Mouse (Mus musculus) liver, embryonic 13.5 days (tissue): ENCODE data around the gene Cic. TPM values are rescaled to one million over a fixed set of nuclear protein-coding genes. Genes with fewer than 3 reads are reported as not detected.

ENCODE experiments used
- ATAC-seq: fragments of 200-750 bp; cut with Nextera tagmentation; 2 replicates; pipeline ENCODE4 v1.8.0; 2017; ENCODE audit warnings: low read depth, mild to moderate bottlenecking, moderate number of reproducible peaks, moderate library complexity
- DNase-seq: peaks from one replicate; pipeline ENCODE4 v3.0.0; 2022
- H3K27ac ChIP-seq: fragments of 300-500 bp; sonication (generic); 2 replicates; pipeline ENCODE4 v1.5.1; 2015; ENCODE audit warnings: moderate library complexity, mild to moderate bottlenecking, inconsistent platforms
- H3K27me3 ChIP-seq: fragments of 300-500 bp; sonication (generic); 2 replicates; pipeline ENCODE4 v1.6.1; 2015; ENCODE audit warnings: mild to moderate bottlenecking, inconsistent platforms
- H3K36me3 ChIP-seq: fragments of 300-500 bp; sonication (generic); 2 replicates; pipeline ENCODE4 v1.6.1; 2015; ENCODE audit warnings: mild to moderate bottlenecking, inconsistent platforms
- H3K4me1 ChIP-seq: fragments of 300-500 bp; sonication (generic); replicated peaks from 2 replicates; pipeline ENCODE4 v1.6.1; 2015; ENCODE audit warnings: inconsistent platforms
- H3K4me2 ChIP-seq: fragments of 300-500 bp; sonication (generic); 2 replicates; pipeline ENCODE4 v1.6.1; 2015; ENCODE audit warnings: inconsistent platforms, mild to moderate bottlenecking, moderate library complexity
- H3K4me3 ChIP-seq: fragments of 300-500 bp; sonication (generic); replicated peaks from 2 replicates; pipeline ENCODE4 v1.5.1; 2015; ENCODE audit warnings: mild to moderate bottlenecking, inconsistent platforms
- H3K9ac ChIP-seq: fragments of 300-500 bp; sonication (generic); 2 replicates; pipeline ENCODE4 v1.6.1; 2015; ENCODE audit warnings: mild to moderate bottlenecking, inconsistent platforms
- H3K9me3 ChIP-seq: fragments of 300-500 bp; sonication (generic); replicated peaks from 2 replicates; pipeline ENCODE4 v1.6.1; 2016; ENCODE audit warnings: inconsistent platforms
- WGBS: fragments of 180-500 bp; shearing (Covaris S2); methylation state at CpG from one replicate; pipeline ENCODE4 v1.1.7; 2015; ENCODE audit not compliant: insufficient replicate concordance; 5-methylcytosine and 5-hydroxymethylcytosine counted together
- polyA plus RNA-seq: library from polyadenylated mRNA; unstranded; fragments of >200 nt; fragmentation: Nextera tagmentation; extraction: Ambion mirVana; gene quantifications from 2 replicates; pipeline ENCODE4 v1.2.1, GENCODE M21; 2015

The Cic gene
- polyA plus RNA-seq, 1 experiment from 2014 or later, result 10.4 TPM

DNA sequence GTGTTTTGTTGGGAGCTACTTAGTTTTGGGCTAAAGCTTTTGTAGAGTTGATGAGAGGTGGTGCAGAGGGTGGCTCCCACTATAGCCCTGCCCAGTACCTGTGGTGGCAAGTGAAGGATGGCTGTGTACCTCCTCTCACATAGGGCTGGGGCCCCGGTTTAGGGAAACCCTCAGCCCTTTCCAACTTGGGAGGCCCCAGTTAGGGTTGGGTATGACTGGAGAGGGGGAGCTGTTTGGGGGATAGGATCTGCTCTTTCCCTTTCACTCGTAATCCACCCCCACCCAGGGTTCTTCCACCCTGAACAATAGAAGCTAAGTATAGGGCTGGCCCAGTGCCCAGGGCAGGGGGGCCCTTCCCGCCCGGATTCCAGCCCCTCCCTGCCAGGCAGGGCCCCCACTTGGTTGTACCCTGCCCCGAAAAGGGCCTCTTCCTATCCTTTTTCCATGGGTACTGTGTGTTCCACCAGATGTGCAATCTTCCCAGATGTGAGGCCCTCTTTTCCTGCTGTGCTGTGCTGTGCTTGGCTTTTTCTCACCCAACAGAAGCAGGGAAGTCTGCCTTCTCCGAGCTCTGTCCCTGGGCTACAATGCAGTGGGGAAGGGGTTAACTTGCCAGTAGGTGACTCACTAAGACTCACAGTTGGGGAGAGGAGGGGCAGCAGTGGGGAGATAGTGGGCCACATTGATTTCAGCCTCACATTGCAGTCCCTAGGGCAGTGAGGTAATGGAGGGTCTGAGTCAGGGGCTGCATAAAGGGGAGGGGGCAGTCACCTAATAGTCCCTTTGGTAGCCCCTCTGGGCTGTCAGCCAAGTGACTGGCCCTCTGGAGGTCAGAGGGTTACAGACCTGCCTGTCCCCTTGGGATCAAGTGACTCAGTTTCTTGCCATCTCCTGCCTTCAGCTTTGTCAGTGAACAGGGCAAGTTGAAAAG, 12.6 kb downstream of the Cic start:
- ATAC-seq (no peak), DNase-seq (no peak)
- Histone ChIP-seq H3K9me3 (no peaks in the 10 kb centered on the region), H3K4me3 (peak overlapping the region; percentile 87), H3K4me2 (peak overlapping the region; percentile 99), H3K4me1 (peaks cover 89% of the 10 kb centered on the region), H3K9ac (peak overlapping the region; percentile 83), H3K27me3 (no peaks in the 10 kb centered on the region), H3K27ac (peak overlapping the region; percentile 96), H3K36me3 (peaks cover 9% of the 10 kb centered on the region)
- under 1% methylated on average over 6 of the region's 6 CpGs for WGBS

DNA sequence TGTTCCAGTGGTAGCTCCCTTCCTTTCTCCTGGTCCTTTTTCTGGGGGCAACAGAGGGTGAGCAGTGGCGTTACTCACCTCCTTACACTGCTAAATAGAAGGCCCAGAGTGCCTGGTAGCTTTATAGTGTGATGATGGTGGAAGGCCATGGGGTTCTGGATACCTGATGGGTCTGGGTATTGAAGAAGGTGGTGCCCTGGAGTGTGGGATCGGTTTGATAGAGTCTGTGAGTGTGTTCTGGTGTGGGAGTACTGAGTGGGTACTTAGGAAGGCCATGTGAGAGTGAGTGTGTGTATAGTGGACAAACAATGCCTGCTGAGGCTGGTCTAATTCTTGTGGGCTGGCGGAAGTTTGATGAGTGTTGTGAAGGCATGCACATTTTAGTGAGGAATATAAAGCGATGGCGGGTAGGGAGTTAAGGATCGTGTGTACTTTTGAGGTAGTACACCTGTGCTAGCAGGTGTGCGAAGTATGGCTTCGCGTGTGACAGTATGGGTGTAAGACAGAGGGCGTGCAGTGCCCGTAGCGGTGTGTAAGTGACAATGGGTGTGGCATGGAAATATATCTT, 13.7 kb downstream of the Cic start:
- Histone ChIP-seq H3K27ac (peak overlapping the region; percentile 96), H3K9ac (peak overlapping the region; percentile 83), H3K4me2 (peak overlapping the region; percentile 99), H3K27me3 (no peaks in the 10 kb centered on the region), H3K4me3 (peak overlapping the region; percentile 87), H3K9me3 (no peaks in the 10 kb centered on the region), H3K4me1 (peaks cover 80% of the 10 kb centered on the region), H3K36me3 (peaks cover 18% of the 10 kb centered on the region)
- 22% methylated on average over 12 of the region's 12 CpGs for WGBS
- DNase-seq, result no peak
- ATAC-seq, result peak; percentile 52

DNA sequence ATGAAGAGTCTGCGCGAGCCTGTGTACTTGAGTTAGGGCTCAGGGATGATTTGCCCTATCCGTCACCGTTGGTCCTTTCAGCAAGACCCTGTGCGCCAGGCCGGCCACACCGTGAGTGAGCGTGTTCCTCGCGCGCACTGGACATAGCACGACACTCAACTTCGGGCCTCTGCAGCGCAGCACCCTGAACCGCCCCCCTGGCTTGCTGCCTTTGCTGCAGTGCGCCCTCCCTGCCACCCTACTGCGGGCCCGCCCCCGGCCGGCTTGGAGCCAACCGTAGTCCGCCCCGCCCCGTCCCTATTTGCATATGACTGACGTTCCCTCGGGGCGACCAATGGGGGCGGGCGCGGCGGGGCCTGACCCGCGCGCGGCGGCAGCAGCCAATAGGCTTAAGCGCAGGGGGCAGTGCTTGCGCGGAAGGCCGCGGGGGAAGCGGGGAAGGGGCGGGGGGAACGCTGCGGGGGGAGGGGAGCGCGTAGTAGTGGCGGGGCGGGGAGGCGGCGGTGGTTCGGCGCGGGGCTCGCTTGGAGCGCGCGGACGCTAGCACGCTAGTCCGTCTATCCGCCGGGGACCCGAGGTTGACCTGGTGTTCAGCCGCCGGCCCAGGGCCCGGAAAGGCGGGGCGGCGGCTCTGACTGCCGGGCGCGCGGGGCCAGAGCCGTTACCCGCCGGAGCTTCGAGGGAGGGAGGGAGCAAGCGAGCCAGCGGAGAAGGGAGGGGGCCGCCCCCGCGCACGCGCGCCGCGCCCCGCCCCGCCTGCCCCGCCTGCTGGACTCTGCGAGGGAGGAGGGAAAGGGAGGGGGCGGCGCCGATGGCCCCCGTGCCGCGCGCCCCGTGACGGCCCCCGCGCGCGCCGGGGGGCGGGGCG, 14.5 kb downstream of the Cic start:
- WGBS, result under 1% methylated on average over 86 of the region's 108 CpGs
- Histone ChIP-seq H3K4me1 (peaks cover 72% of the 10 kb centered on the region), H3K9ac (peak overlapping the region; percentile 89), H3K4me3 (peak overlapping the region; percentile 87), H3K27me3 (no peaks in the 10 kb centered on the region), H3K9me3 (no peaks in the 10 kb centered on the region), H3K4me2 (peak overlapping the region; percentile 99), H3K36me3 (peaks cover 25% of the 10 kb centered on the region), H3K27ac (peak overlapping the region; percentile 96)
- ATAC-seq (peak; percentile 84), DNase-seq (peak; percentile 97)

DNA sequence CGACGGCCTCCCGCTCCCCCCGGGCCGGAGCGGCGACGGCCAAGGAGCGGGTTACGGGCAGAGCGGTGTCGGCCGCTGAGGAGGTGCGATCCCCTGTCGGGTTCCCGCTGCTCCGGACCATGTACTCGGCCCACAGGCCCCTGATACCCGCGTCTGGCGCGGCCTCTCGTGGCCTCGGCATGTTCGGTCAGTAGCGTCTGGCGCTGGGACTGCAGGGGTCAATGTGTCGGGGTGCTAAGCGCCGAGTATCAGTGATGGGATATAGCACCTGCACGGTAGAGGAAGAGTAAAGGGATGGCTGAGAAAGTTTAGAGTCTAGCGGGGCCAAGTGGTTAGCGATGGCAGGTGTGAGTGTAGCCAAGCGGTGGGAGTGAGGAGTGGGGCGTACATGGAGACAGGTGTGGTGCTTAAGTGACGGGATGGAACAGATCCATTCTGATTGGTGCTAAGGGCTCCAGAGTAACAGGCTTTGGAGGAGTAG, 15.3 kb downstream of the Cic start:
- H3K4me3 ChIP-seq, result peak overlapping the region; percentile 87
- peak; percentile 55 for DNase-seq
- no peak for ATAC-seq
- peaks cover 64% of the 10 kb centered on the region for H3K4me1 ChIP-seq
- WGBS, result 1% methylated on average over 33 of the region's 36 CpGs
- H3K27ac ChIP-seq, result peak overlapping the region; percentile 94
- H3K36me3 ChIP-seq, result peaks cover 33% of the 10 kb centered on the region
- no peaks in the 10 kb centered on the region for H3K27me3 ChIP-seq
- H3K9ac ChIP-seq, result peak overlapping the region; percentile 89
- H3K9me3 ChIP-seq, result no peaks in the 10 kb centered on the region
- peak overlapping the region; percentile 99 for H3K4me2 ChIP-seq

DNA sequence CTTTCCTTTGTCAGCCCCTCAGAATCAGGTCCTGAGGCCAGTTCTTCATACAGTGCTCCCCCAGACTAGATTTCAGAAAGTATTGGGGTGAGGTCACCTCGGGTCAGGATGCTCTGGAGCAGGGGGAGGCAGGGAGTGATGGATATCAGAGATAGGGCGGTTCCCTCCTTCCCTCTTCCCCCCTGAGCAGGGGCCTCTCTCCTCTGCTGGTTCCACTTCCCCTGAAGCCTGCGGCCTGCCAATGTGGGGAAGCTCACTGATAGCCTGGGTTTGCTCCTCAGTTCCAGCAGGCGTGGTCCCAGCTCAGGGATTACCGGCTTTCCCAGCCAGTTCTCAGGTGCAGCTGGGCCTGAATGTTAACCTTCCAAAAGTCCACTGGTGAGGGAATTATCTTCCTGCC, 16.1 kb downstream of the Cic start:
- H3K27me3 ChIP-seq, result no peaks in the 10 kb centered on the region
- H3K9me3 ChIP-seq, result no peaks in the 10 kb centered on the region
- no peak for DNase-seq
- peak overlapping the region; percentile 87 for H3K4me3 ChIP-seq
- H3K4me2 ChIP-seq, result peak overlapping the region; percentile 99
- H3K9ac ChIP-seq, result peak overlapping the region; percentile 89
- 5% methylated on average over 5 of the region's 5 CpGs for WGBS
- H3K27ac ChIP-seq, result peak overlapping the region; percentile 94
- peaks cover 57% of the 10 kb centered on the region for H3K4me1 ChIP-seq
- ATAC-seq, result no peak
- H3K36me3 ChIP-seq, result peaks cover 42% of the 10 kb centered on the region

DNA sequence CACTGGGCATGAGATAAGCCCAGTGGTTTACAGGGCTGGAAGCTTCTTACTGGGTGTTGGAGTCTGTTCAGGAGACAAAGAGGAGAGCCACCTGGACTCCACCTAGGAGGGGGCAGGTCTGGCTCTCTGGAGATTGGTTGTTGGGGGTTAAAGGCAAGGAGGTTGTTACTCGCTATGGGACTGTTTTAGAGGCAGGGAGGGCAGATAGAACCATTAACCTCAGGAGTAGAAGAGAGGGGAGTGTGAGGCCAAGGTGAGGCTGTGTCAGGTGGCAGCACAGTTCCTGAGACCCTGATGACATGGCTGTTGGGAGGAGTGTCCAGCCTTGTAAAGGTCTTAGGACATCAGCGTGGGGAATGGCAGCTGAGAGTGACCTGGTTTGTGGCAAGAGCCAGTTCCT, 16.7 kb downstream of the Cic start:
- peak overlapping the region; percentile 99 for H3K4me2 ChIP-seq
- H3K36me3 ChIP-seq, result peaks cover 47% of the 10 kb centered on the region
- DNase-seq (no peak), ATAC-seq (no peak)
- no peaks in the 10 kb centered on the region for H3K9me3 ChIP-seq
- H3K9ac ChIP-seq, result peak overlapping the region; percentile 89
- H3K27me3 ChIP-seq, result no peaks in the 10 kb centered on the region
- peak overlapping the region; percentile 94 for H3K27ac ChIP-seq
- H3K4me3 ChIP-seq, result peak overlapping the region; percentile 87
- H3K4me1 ChIP-seq, result peaks cover 54% of the 10 kb centered on the region
- 60% methylated on average over 2 of the region's 2 CpGs for WGBS

GRCm38 (mm10) chr7:25284766-25285165, 17.3 kb downstream of the Cic start:
- Histone ChIP-seq H3K9me3 (no peaks in the 10 kb centered on the region), H3K27ac (0 out of 2 replicates have a peak overlapping the region, but pooled peaks have one; percentile 6), H3K4me3 (no peak overlapping the region), H3K4me1 (peaks cover 48% of the 10 kb centered on the region), H3K27me3 (no peaks in the 10 kb centered on the region), H3K36me3 (peaks cover 53% of the 10 kb centered on the region), H3K4me2 (no peak overlapping the region), H3K9ac (no peak overlapping the region)
- 78% methylated on average over 5 of the region's 5 CpGs for WGBS
- no peak for ATAC-seq
- DNase-seq, result no peak

DNA sequence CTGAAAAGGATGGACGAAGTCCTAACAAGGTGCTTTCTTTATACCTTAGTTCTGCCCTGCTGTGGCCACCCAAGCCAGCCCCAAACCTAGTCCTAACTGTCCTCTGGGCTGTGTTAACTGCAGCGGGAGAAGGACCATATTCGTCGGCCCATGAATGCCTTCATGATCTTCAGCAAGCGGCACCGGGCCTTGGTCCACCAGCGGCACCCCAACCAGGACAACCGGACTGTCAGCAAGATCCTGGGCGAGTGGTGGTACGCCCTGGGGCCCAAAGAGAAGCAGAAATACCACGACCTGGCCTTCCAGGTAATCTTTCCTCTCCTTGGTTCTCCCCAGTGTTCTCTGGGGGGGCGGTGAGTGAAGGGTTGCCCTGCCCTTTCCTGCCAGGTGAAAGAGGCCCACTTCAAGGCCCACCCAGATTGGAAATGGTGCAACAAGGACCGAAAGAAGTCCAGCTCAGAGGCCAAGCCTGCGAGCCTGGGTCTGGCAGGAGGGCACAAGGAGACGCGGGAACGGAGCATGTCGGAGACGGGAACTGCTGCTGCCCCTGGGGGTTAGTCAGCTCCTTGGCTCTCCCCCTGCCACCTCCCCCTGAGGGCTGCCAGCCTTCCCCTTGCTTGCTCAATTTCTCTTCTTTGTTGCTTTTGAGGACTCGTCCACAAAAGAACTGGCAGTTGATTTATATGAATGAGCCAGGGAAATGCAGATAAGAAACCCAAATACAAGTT, 18.2 kb downstream of the Cic start:
- Histone ChIP-seq H3K27me3 (no peaks in the 10 kb centered on the region), H3K9me3 (no peaks in the 10 kb centered on the region), H3K27ac (no peak overlapping the region), H3K4me2 (no peak overlapping the region), H3K36me3 (peaks cover 62% of the 10 kb centered on the region), H3K4me1 (peaks cover 42% of the 10 kb centered on the region), H3K9ac (no peak overlapping the region), H3K4me3 (no peak overlapping the region)
- DNase-seq (no peak), ATAC-seq (no peak)
- 90% methylated on average over 20 of the region's 20 CpGs for WGBS

DNA sequence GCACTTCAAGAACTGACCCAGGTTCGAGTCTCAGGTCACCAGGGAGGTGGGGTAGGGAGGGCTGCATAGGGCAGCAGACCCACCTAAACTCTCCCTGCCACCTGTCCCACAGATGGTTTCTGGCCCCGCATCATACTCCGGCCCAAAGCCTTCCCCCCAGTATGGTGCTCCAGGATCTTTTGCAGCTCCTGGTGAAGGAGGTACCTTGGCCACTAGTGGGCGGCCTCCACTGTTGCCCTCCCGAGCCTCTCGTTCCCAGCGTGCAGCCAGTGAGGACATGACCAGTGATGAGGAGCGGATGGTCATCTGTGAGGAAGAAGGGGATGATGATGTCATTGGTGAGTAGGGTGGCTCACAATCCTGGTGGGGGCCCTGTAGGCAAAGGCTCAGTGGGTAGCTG, 19.5 kb downstream of the Cic start:
- H3K36me3 ChIP-seq, result peaks cover 75% of the 10 kb centered on the region
- no peak overlapping the region for H3K4me3 ChIP-seq
- H3K27ac ChIP-seq, result no peak overlapping the region
- no peaks in the 10 kb centered on the region for H3K27me3 ChIP-seq
- no peaks in the 10 kb centered on the region for H3K9me3 ChIP-seq
- DNase-seq (no peak), ATAC-seq (no peak)
- no peak overlapping the region for H3K4me2 ChIP-seq
- H3K4me1 ChIP-seq, result peaks cover 33% of the 10 kb centered on the region
- no peak overlapping the region for H3K9ac ChIP-seq
- whole genome bisulfite sequencing, result 77% methylated on average over 8 of the region's 8 CpGs

DNA sequence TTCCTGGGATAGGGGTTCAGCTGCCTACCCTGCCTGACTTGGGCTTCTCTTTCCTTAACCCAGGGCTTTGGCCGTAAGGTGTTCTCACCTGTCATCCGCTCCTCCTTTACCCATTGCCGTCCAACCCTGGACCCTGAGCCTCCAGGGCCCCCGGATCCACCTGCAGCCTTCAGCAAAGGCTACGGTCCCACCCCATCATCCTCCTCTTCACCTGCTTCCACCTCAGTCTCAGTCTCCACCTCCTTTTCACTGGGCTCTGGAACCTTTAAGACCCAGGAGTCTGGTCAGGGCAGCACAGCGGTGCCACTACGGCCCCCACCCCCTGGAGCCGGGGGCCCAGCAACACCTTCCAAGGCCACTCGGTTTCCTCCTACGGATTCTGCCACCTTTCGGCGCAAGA, 20.5 kb downstream of the Cic start:
- no peaks in the 10 kb centered on the region for H3K27me3 ChIP-seq
- H3K9ac ChIP-seq, result no peak overlapping the region
- no peak overlapping the region for H3K4me2 ChIP-seq
- no peak for DNase-seq
- no peak for ATAC-seq
- H3K27ac ChIP-seq, result no peak overlapping the region
- WGBS, result 89% methylated on average over 12 of the region's 12 CpGs
- H3K9me3 ChIP-seq, result no peaks in the 10 kb centered on the region
- peaks cover 28% of the 10 kb centered on the region for H3K4me1 ChIP-seq
- peaks cover 85% of the 10 kb centered on the region for H3K36me3 ChIP-seq
- H3K4me3 ChIP-seq, result no peak overlapping the region
